Mouse (Mus musculus) testis, adult 2 months (tissue): ENCODE measurements around the gene Uxs1. TPM values are rescaled to one million over a fixed set of nuclear protein-coding genes. Genes with fewer than 3 reads are reported as not detected.

Experiments used
- H3K27ac ChIP-seq: fragments of 200-500 bp; 2 replicates; pipeline ENCODE4 v1.5.1; 2012; ENCODE audit warnings: low read depth, low read length; ENCODE audit not compliant: control insufficient read depth, insufficient read depth
- H3K27me3 ChIP-seq: fragments of 200-500 bp; 2 replicates; pipeline ENCODE4 v1.6.1; 2012; ENCODE audit warnings: mild to moderate bottlenecking, low read length, moderate library complexity; ENCODE audit not compliant: control insufficient read depth, insufficient read depth
- H3K36me3 ChIP-seq: fragments of 200-500 bp; 2 replicates; pipeline ENCODE4 v1.6.1; 2012; ENCODE audit warnings: mild to moderate bottlenecking, low read length; ENCODE audit not compliant: control insufficient read depth, insufficient read depth
- H3K4me1 ChIP-seq: fragments of 200-500 bp; 2 replicates; pipeline ENCODE4 v1.6.1; 2012; ENCODE audit warnings: low read length; ENCODE audit not compliant: control insufficient read depth, insufficient read depth
- H3K4me3 ChIP-seq: fragments of 200-500 bp; 2 replicates; pipeline ENCODE4 v1.5.1; 2012; ENCODE audit warnings: low read depth, mild to moderate bottlenecking, low read length, moderate library complexity, mixed read lengths; ENCODE audit not compliant: control insufficient read depth
- CTCF ChIP-seq: fragments of 200-500 bp; IDR thresholded peaks from 2 replicates; pipeline ENCODE4 v1.5.1; 2012; ENCODE audit warnings: low read depth, mild to moderate bottlenecking, inconsistent platforms, low read length, moderate library complexity; ENCODE audit not compliant: control insufficient read depth, insufficient read depth, insufficient replicate concordance
- POLR2A ChIP-seq: fragments of 200-500 bp; IDR thresholded peaks from 2 replicates; pipeline ENCODE4 v1.6.1; 2012; ENCODE audit warnings: low read depth, mild to moderate bottlenecking, inconsistent platforms, low read length, moderate library complexity; ENCODE audit not compliant: control insufficient read depth
- polyA plus RNA-seq: library from polyadenylated mRNA; depleted of rRNA; stranded (reverse); fragments of >200 nt; gene quantifications from 2 replicates; pipeline ENCODE4 v1.2.3, GENCODE M21; 2012

Uxs1 gene
- polyA plus RNA-seq, 1 experiment = 23.7 TPM

GRCm38 (mm10) chr1:43781195-43781594 is 46.4 kb downstream of the Uxs1 start:
- TF ChIP-seq CTCF (no peak), POLR2A (no peak)
- Histone ChIP-seq H3K4me1 (no peaks in the 10 kb centered on the region), H3K27ac (no peak overlapping the region), H3K27me3 (no peaks in the 10 kb centered on the region), H3K4me3 (no peak overlapping the region), H3K36me3 (no peaks in the 10 kb centered on the region)

GRCm38 (mm10) chr1:43776106-43776505 is 51.5 kb downstream of the Uxs1 start:
- Histone ChIP-seq H3K36me3 (no peaks in the 10 kb centered on the region), H3K4me3 (no peak overlapping the region)
- no peak for TF ChIP-seq CTCF

GRCm38 (mm10) chr1:43774126-43774525 is 53.5 kb downstream of the Uxs1 start:
- no peak overlapping the region for H3K27ac ChIP-seq
- no peaks in the 10 kb centered on the region for H3K4me1 ChIP-seq
- no peak overlapping the region for H3K4me3 ChIP-seq
- TF ChIP-seq POLR2A = no peak
- no peak for TF ChIP-seq CTCF
- no peaks in the 10 kb centered on the region for H3K27me3 ChIP-seq
- H3K36me3 ChIP-seq = no peaks in the 10 kb centered on the region

More at GRCm38 (mm10) chr1:43776106-43776505, 51.5 kb downstream of the Uxs1 start:
- H3K27me3 ChIP-seq = no peaks in the 10 kb centered on the region
- no peak overlapping the region for H3K27ac ChIP-seq
- H3K4me1 ChIP-seq = no peaks in the 10 kb centered on the region

- TF ChIP-seq POLR2A (no peak), CTCF (no peak)
- H3K4me1 ChIP-seq = no peaks in the 10 kb centered on the region
- no peaks in the 10 kb centered on the region for H3K36me3 ChIP-seq
- no peak overlapping the region for H3K4me3 ChIP-seq
- H3K27ac ChIP-seq = no peak overlapping the region
- no peaks in the 10 kb centered on the region for H3K27me3 ChIP-seq
Measured at GRCm38 (mm10) chr1:43772694-43773093, 54.9 kb downstream of the Uxs1 start.

GRCm38 (mm10) chr1:43770032-43770431 is 57.6 kb downstream of the Uxs1 start:
- Histone ChIP-seq H3K27me3 (no peaks in the 10 kb centered on the region), H3K4me3 (no peak overlapping the region), H3K27ac (no peak overlapping the region), H3K36me3 (no peaks in the 10 kb centered on the region), H3K4me1 (no peaks in the 10 kb centered on the region)
- TF ChIP-seq POLR2A (no peak), CTCF (no peak)

GRCm38 (mm10) chr1:43769348-43769747 is 58.3 kb downstream of the Uxs1 start:
- Histone ChIP-seq H3K27me3 (no peaks in the 10 kb centered on the region), H3K36me3 (no peaks in the 10 kb centered on the region), H3K27ac (no peak overlapping the region), H3K4me3 (no peak overlapping the region), H3K4me1 (no peaks in the 10 kb centered on the region)
- TF ChIP-seq CTCF (no peak), POLR2A (no peak)

- TF ChIP-seq POLR2A = no peak
- TF ChIP-seq CTCF = no peak
- H3K27me3 ChIP-seq = no peaks in the 10 kb centered on the region
- H3K36me3 ChIP-seq = no peaks in the 10 kb centered on the region
- H3K4me1 ChIP-seq = no peaks in the 10 kb centered on the region
- H3K4me3 ChIP-seq = no peak overlapping the region
- H3K27ac ChIP-seq = no peak overlapping the region
Measured at GRCm38 (mm10) chr1:43768385-43768990, 59.1 kb downstream of the Uxs1 start.

- Histone ChIP-seq H3K4me1 (no peaks in the 10 kb centered on the region), H3K27me3 (no peaks in the 10 kb centered on the region), H3K27ac (no peak overlapping the region), H3K4me3 (no peak overlapping the region), H3K36me3 (no peaks in the 10 kb centered on the region)
- no peak for TF ChIP-seq CTCF
Measured at GRCm38 (mm10) chr1:43766328-43766727, 61.3 kb downstream of the Uxs1 start.
